Mouse (Mus musculus) hematopoietic stem cell, adult 5-6 weeks (primary cell): ENCODE measurements around the gene Lpp. TPM values are rescaled to one million over a fixed set of nuclear protein-coding genes. Genes with fewer than 3 reads are reported as not detected.

Experiments
- ATAC-seq, 2 experiments: fragments of 125-278 bp in 1 of 2; replicated peaks in 1 of 2; 2 replicates each; pipeline ENCODE4 v1.8.0; 2016 to 2017; ENCODE audit warnings: inconsistent platforms in 2 of 2, mild to moderate bottlenecking in 2 of 2, moderate number of reproducible peaks in 2 of 2, low read depth in 1 of 2, moderate TSS enrichment in 1 of 2; ENCODE audit not compliant: low FRiP score in 2 of 2, poor library complexity in 2 of 2, severe bottlenecking in 2 of 2, insufficient read depth in 1 of 2, low TSS enrichment in 1 of 2
- total RNA-seq: library from RNA; stranded (forward); fragments of 172-1452, 232-1000 nt; gene quantifications from 2 replicates; pipeline ENCODE4 v1.2.3, GENCODE M21; 2017

Lpp gene
- total RNA-seq, 1 experiment from 2014 or later, result 10.6 TPM

GRCm38 (mm10) chr16:24950112-24950743 lies 556.9 kb downstream of the Lpp start:
- no peak for ATAC-seq

DNA sequence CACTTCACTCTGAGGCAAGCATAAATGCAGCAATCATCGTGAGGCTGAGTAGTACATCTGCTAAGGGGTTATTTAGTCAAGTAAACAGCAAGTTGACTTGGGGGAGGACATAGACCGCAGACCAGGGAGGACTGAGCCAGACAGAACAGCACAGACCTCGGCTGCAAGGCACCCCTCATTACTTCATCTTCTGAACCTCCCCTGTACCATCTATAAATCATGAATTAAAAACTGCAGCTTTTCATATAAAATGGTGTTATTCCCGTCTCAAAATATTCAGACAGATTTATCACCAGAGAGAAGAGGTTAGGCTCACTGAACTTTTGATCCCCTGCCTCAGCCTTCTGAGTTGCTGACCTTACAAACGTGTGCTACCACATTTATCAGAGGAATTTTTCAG lies 558.6 kb downstream of the Lpp start:
- ATAC-seq, result no peak

GRCm38 (mm10) chr16:24955054-24955453 lies 561.7 kb downstream of the Lpp start:
- no peak for ATAC-seq

- no peak for ATAC-seq
Measured at GRCm38 (mm10) chr16:24958661-24959060, 565.4 kb downstream of the Lpp start.

DNA sequence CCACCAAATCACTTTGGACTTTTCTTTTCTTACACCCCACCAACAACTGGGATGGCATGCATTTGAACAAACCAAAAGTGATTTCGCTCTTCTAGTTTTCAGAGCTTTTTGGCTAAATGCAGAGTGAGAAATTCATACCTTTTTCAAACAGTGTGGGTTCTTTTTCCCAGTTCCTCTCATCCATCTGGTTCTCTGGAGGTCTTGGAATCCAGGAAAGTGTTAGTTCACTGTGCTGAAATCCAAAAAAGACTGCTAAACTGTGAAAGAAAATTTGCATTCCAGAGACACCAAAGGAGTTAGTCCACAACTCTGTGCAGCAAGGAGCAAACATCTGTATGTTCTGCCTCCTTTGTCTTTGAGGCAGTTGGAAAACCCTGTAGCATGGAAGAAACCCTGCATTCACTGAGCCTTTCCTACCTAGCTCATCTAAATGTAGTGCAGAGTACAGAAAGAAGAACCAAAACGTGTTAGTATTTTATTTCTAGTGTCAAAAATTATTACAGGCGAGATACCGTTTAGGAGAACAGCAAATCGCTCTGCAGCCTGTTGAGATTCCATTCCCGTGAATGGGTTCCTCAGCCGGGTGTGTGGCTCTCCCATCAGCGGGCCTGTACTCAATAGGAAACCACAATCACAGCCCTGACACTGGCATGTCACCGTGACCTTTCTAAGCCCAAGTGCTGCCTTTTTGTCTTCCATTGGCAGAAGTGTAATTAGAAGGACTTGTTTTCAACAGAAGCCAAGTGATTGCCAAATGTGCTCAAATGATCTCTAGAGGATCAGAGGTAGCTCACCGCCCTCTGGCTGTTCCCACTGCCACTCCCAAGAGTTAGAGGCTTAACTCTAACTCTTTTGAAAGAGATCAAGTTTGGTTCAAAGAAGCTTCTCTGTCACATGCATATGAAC lies 567.8 kb downstream of the Lpp start:
- ATAC-seq, result no peak

DNA sequence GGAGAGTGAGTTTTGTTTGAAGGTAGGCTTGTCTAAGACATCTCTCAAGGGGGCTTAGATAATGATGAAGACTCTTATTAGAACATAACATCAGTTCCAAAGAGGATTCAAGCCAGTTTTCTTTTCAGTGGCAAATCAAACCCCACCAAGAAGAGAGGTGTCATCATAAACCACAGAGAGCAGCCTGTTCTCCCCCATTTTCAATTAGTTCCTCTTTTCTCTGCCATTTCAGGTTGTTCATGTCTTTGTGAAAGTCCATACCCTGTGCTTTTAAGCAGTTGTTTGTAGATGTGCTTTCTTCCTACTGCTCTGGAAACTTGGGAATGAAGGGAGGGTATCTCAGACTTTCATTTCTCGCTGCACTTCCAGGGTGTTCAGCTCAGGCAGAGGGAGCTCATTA lies 571.0 kb downstream of the Lpp start:
- peak; percentile 75 to 84 for ATAC-seq

- ATAC-seq, result peak in 1 of 2 experiments; percentile 26; a peak in 1 of 4 replicates
Measured at GRCm38 (mm10) chr16:24965091-24965490, 571.8 kb downstream of the Lpp start.

GRCm38 (mm10) chr16:24966460-24966859 lies 573.2 kb downstream of the Lpp start:
- ATAC-seq, result no peak

GRCm38 (mm10) chr16:24973009-24973631 lies 579.8 kb downstream of the Lpp start:
- no peak for ATAC-seq

GRCm38 (mm10) chr16:24977771-24978170 lies 584.5 kb downstream of the Lpp start:
- ATAC-seq, result no peak; a peak in 1 of 4 replicates

- no peak for ATAC-seq
Measured at GRCm38 (mm10) chr16:24978226-24978625, 584.9 kb downstream of the Lpp start.

- no peak for ATAC-seq
Measured at GRCm38 (mm10) chr16:24979391-24979790, 586.1 kb downstream of the Lpp start.

- ATAC-seq, result no peak
Measured at GRCm38 (mm10) chr16:24982828-24983227, 589.5 kb downstream of the Lpp start.

DNA sequence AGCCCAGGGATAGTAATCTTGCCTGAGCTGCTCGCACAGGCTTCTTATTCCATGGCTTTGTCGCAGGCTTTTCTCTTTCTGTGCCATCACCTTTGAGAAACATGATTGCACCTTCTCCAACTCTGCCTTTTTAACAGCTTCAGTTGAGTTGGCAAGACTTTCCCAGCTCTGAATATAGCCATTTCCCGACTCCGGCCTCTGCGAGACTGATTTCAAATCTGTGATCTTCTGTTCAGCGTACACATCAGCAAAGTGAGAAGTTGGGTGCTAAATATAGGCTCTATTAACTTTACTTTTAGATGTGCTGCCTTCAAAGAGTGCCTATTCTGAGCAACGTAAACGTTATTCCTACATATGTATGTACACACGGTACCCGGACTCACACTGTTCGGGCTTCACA lies 597.0 kb downstream of the Lpp start:
- ATAC-seq, result no peak

GRCm38 (mm10) chr16:24991059-24991541 lies 597.8 kb downstream of the Lpp start:
- no peak for ATAC-seq

DNA sequence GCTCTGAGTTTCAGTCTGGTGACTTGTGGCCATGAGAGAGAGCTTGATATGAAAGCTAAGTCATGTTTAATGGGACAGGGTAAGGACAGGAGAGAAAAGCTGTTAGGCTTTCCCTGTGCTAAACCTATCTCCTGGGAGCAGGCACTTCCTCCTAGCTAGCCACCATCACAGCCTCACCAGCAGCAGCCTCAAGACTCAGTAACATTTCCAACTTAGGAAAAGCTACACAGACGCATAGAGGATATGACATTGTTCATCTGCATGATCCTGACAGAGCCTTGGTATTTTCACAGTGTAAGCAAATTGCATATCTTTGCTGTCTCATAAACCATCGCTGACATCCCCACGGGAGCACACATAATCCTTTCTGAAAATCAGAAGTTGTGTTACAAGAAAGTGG lies 598.7 kb downstream of the Lpp start:
- no peak for ATAC-seq

- no peak for ATAC-seq
Measured at GRCm38 (mm10) chr16:24992494-24992893, 599.2 kb downstream of the Lpp start.
